In the genomic region with DNA sequence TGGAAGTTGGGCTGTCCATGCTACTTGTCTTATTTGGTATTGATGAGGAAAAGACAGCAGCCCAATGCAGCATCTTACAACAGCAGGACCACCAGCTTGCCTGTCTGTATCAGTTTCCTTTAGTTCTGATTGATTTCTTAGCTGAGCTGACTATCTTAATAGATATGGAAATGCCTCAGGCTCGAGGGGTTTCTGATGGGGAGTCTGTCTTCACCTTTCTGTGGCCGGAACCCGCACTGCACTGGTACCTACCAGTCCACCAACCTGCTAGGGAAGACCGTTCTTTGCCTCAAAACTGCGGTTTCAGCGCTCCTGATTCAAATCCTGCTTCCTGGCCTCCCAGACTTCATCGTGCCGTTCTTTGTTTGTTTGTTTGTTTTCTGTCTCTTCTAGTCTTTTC, we compare ENCODE assay signal across 16 mouse cellular contexts. TPM values are rescaled to one million over a fixed set of nuclear protein-coding genes. Genes with fewer than 3 reads are reported as not detected.
DNase-seq lines count a peak whose midpoint lies in the region; ATAC-seq and TF ChIP-seq lines count a peak whose summit lies in the region.
"Had no signal": no experiment of that assay in that cellular context is flagged by ENCODE, and none has a peak within 500 bp of the region (broad histone marks: within the 10 kb centered on the region; RNA-seq: fewer than 3 reads in every experiment).

No protein-coding gene starts in this region.

- peaks cover 30% of the 10 kb centered on the region for H3K4me1 ChIP-seq in hindbrain, embryonic 11.5 days (replicated peaks; ENCODE audit: control insufficient read depth, insufficient read depth, low read length)
- peaks cover 70% of the 10 kb centered on the region for H3K4me1 ChIP-seq in midbrain, embryonic 11.5 days (ENCODE audit: control insufficient read depth, insufficient read depth, low read length)
- peaks cover 36% of the 10 kb centered on the region for H3K4me1 ChIP-seq in neural tube, embryonic 14.5 days (ENCODE audit: control insufficient read depth, insufficient read depth, low read length)
- H3K4me1 ChIP-seq in stomach, postnatal 0 days (replicated peaks; ENCODE audit: control insufficient read depth, insufficient read depth): peaks cover 4% of the 10 kb centered on the region; the same call in 1 of the 2 replicates

- H3K27me3 ChIP-seq in hindbrain, embryonic 11.5 days (ENCODE audit: control insufficient read depth, insufficient read depth, low read length): no peaks in the 10 kb centered on the region
- no peaks in the 10 kb centered on the region for H3K27me3 ChIP-seq in midbrain, embryonic 11.5 days (ENCODE audit: control insufficient read depth, insufficient read depth, low read length)
- no peaks in the 10 kb centered on the region for H3K27me3 ChIP-seq in neural tube, embryonic 14.5 days (ENCODE audit: control insufficient read depth, insufficient read depth, low read length)
- peaks cover 16% of the 10 kb centered on the region for H3K27me3 ChIP-seq in stomach, postnatal 0 days (ENCODE audit: control insufficient read depth, insufficient read depth, low read length)

- WGBS in hindbrain, embryonic 11.5 days: 11% methylated on average over 8 of the region's 8 CpGs
- 4% methylated on average over 8 of the region's 8 CpGs for WGBS in midbrain, embryonic 11.5 days
- 13% methylated on average over 8 of the region's 8 CpGs for WGBS in neural tube, embryonic 14.5 days
- 53% methylated on average over 8 of the region's 8 CpGs for WGBS in stomach, postnatal 0 days

- no peaks in the 10 kb centered on the region for H3K9me3 ChIP-seq in hindbrain, embryonic 11.5 days (ENCODE audit: control insufficient read depth, low read length)
- no peaks in the 10 kb centered on the region; the same call in 1 of the 2 replicates for H3K9me3 ChIP-seq in midbrain, embryonic 11.5 days (ENCODE audit: control insufficient read depth, low read length)
- no peaks in the 10 kb centered on the region for H3K9me3 ChIP-seq in neural tube, embryonic 14.5 days (ENCODE audit: control insufficient read depth, low read length)
- no peaks in the 10 kb centered on the region for H3K9me3 ChIP-seq in stomach, postnatal 0 days (ENCODE audit: control insufficient read depth, low read length)
- H3K9me3 ChIP-seq: embryonic facial prominence, embryonic 15.5 days had no signal

- peak; percentile 29 for DNase-seq in embryo, embryonic 10 days (ENCODE audit: low spot score)
- DNase-seq in embryo, embryonic 10.5 days (ENCODE audit: low spot score): no peak
- no peak for DNase-seq in hindbrain, embryonic 11.5 days (ENCODE audit: low spot score)
- DNase-seq in midbrain, embryonic 11.5 days (ENCODE audit: low spot score, missing footprints): peak; percentile 93
- no peak for DNase-seq in stomach, postnatal 0 days (ENCODE audit: low spot score)
- no peak for DNase-seq in kidney, adult 8-10 months
- DNase-seq in adrenal gland, postnatal 25 days: no peak
- DNase-seq: heart, adult 18-20 months; heart, postnatal 10 days; kidney, adult 18-20 months; left cerebral cortex, postnatal 4 days; lung, postnatal 14 days had no signal

- peak overlapping the region; percentile 69 for H3K9ac ChIP-seq in hindbrain, embryonic 11.5 days (ENCODE audit: low read depth, low read length)
- H3K9ac ChIP-seq in midbrain, embryonic 11.5 days (ENCODE audit: low read length): peak overlapping the region; percentile 39
- H3K9ac ChIP-seq in neural tube, embryonic 14.5 days (replicated peaks; ENCODE audit: low read depth, low read length): no peak overlapping the region
- H3K9ac ChIP-seq in stomach, postnatal 0 days (ENCODE audit: low read length): no peak overlapping the region
- H3K9ac ChIP-seq: embryonic facial prominence, embryonic 15.5 days had no signal

- no peak for ATAC-seq in hindbrain, embryonic 11.5 days (ENCODE audit: low FRiP score)
- no peak for ATAC-seq in midbrain, embryonic 11.5 days (ENCODE audit: low FRiP score)
- ATAC-seq in neural tube, embryonic 14.5 days (ENCODE audit: low read depth): no peak
- no peak for ATAC-seq in stomach, postnatal 0 days (ENCODE audit: low FRiP score, low TSS enrichment)
- ATAC-seq: Patski had no signal

- no peak for TF ChIP-seq CTCF in stomach, postnatal 0 days (IDR thresholded peaks at IDR 0.05; ENCODE audit: low read depth)

- no peak overlapping the region for H3K4me2 ChIP-seq in hindbrain, embryonic 11.5 days (replicated peaks; ENCODE audit: low read depth, low read length)
- peak overlapping the region; percentile 50 for H3K4me2 ChIP-seq in midbrain, embryonic 11.5 days
- H3K4me2 ChIP-seq in neural tube, embryonic 14.5 days (ENCODE audit: low read depth, low read length): peak overlapping the region; percentile 76
- H3K4me2 ChIP-seq in stomach, postnatal 0 days (replicated peaks; ENCODE audit: low read depth): no peak overlapping the region

- no peaks in the 10 kb centered on the region for H3K36me3 ChIP-seq in hindbrain, embryonic 11.5 days (ENCODE audit: control insufficient read depth, insufficient read depth, low read length)
- H3K36me3 ChIP-seq in midbrain, embryonic 11.5 days (ENCODE audit: control insufficient read depth, insufficient read depth, low read length): peaks cover 5% of the 10 kb centered on the region; the same call in 1 of the 2 replicates
- H3K36me3 ChIP-seq in neural tube, embryonic 14.5 days (ENCODE audit: control insufficient read depth, insufficient read depth, low read length): no peaks in the 10 kb centered on the region
- no peaks in the 10 kb centered on the region for H3K36me3 ChIP-seq in stomach, postnatal 0 days (ENCODE audit: control insufficient read depth, insufficient read depth, low read length)
- H3K36me3 ChIP-seq: embryonic facial prominence, embryonic 15.5 days had no signal

- peak overlapping the region; percentile 96 for H3K27ac ChIP-seq in hindbrain, embryonic 11.5 days (ENCODE audit: low read depth, low read length)
- peak overlapping the region; percentile 97 for H3K27ac ChIP-seq in midbrain, embryonic 11.5 days (ENCODE audit: low read depth, low read length)
- H3K27ac ChIP-seq in neural tube, embryonic 14.5 days (ENCODE audit: low read depth, low read length): no peak overlapping the region
- no peak overlapping the region for H3K27ac ChIP-seq in stomach, postnatal 0 days (replicated peaks)
- H3K27ac ChIP-seq: embryonic facial prominence, embryonic 15.5 days had no signal

- 0 out of 2 replicates have a peak overlapping the region, but pooled peaks have one; percentile 29 for H3K4me3 ChIP-seq in hindbrain, embryonic 11.5 days (ENCODE audit: low read depth, low read length)
- H3K4me3 ChIP-seq in midbrain, embryonic 11.5 days (ENCODE audit: low read depth, low read length): no peak overlapping the region
- no peak overlapping the region for H3K4me3 ChIP-seq in neural tube, embryonic 14.5 days (ENCODE audit: low read depth, low read length)
- H3K4me3 ChIP-seq in stomach, postnatal 0 days (ENCODE audit: low read depth, low read length): no peak overlapping the region

- TF ChIP-seq EP300 in stomach, postnatal 0 days (optimal IDR thresholded peaks at IDR 0.05): no peak

RNA-seq across cellular contexts. Expression of gene Igdcc3, which starts 20.9 kb away (rescaled TPM):
- polyA plus RNA-seq in hindbrain, embryonic 11.5 days (2014; fragmentation: Nextera tagmentation; extraction: Ambion mirVana): 46.0 and 49.6 TPM in 2 replicates
- polyA plus RNA-seq in midbrain, embryonic 11.5 days (2014; fragmentation: Nextera tagmentation; extraction: Ambion mirVana): 115 and 145 TPM in 2 replicates
- polyA plus RNA-seq in neural tube, embryonic 14.5 days (2014; fragmentation: Nextera tagmentation; extraction: Ambion mirVana): 9.9 and 10.1 TPM in 2 replicates
- 0.32 and 0.35 TPM in 2 replicates for polyA plus RNA-seq in stomach, postnatal 0 days (2015; fragmentation: Nextera tagmentation; extraction: Ambion mirVana)
- 1.2 and 1.3 TPM in 2 replicates for total RNA-seq in adrenal gland, postnatal 25 days (2021)
- polyA plus RNA-seq: Patski; small intestine, adult 2 months had no signal

RNA-seq across cellular contexts. Expression of gene Parp16, which starts 33.3 kb away (rescaled TPM):
- polyA plus RNA-seq in hindbrain, embryonic 11.5 days (2014; fragmentation: Nextera tagmentation; extraction: Ambion mirVana): 4.0 and 6.5 TPM in 2 replicates
- 5.2 and 6.4 TPM in 2 replicates for polyA plus RNA-seq in midbrain, embryonic 11.5 days (2014; fragmentation: Nextera tagmentation; extraction: Ambion mirVana)
- polyA plus RNA-seq in neural tube, embryonic 14.5 days (2014; fragmentation: Nextera tagmentation; extraction: Ambion mirVana): 5.3 and 6.7 TPM in 2 replicates
- 5.0 TPM in 2 replicates for polyA plus RNA-seq in stomach, postnatal 0 days (2015; fragmentation: Nextera tagmentation; extraction: Ambion mirVana)
- total RNA-seq in adrenal gland, postnatal 25 days (2021): 26.8 and 26.9 TPM in 2 replicates

Comparison
In these comparisons a context has a peak if more than half of its experiments do, and no peak if none do; other contexts are left out.
1. DNase-seq: peak in embryo, embryonic 10 days (single experiment) and midbrain, embryonic 11.5 days (single experiment); none in embryo, embryonic 10.5 days (single experiment), hindbrain, embryonic 11.5 days (single experiment), stomach, postnatal 0 days (single experiment), kidney, adult 8-10 months (0 of 2) and adrenal gland, postnatal 25 days (single experiment).
2. H3K27ac ChIP-seq: peak in hindbrain, embryonic 11.5 days (single experiment) and midbrain, embryonic 11.5 days (single experiment); none in neural tube, embryonic 14.5 days (single experiment) and stomach, postnatal 0 days (single experiment).
3. H3K4me2 ChIP-seq: peak in midbrain, embryonic 11.5 days (single experiment) and neural tube, embryonic 14.5 days (single experiment); none in hindbrain, embryonic 11.5 days (single experiment) and stomach, postnatal 0 days (single experiment).
4. H3K9ac ChIP-seq: peak in hindbrain, embryonic 11.5 days (single experiment) and midbrain, embryonic 11.5 days (single experiment); none in neural tube, embryonic 14.5 days (single experiment) and stomach, postnatal 0 days (single experiment).